Mouse (Mus musculus) heart, embryonic 16.5 days (tissue): ENCODE measurements at regions not wholly inside any gene's neighbourhood (a gene's known extent, or its start where the extent isn't known, plus 50 kb on each side); places are given as distances from the start of the nearest gene placed in this dataset.

ENCODE experiments used
- ATAC-seq: fragments of 200-750 bp; cut with Nextera tagmentation; replicated peaks from 2 replicates; pipeline ENCODE4 v1.8.0; 2017; ENCODE audit warnings: moderate number of reproducible peaks; ENCODE audit not compliant: insufficient read depth, low FRiP score; ENCODE audit errors: extremely low read depth
- H3K27ac ChIP-seq: fragments of 300-500 bp; sonication (generic); 2 replicates; pipeline ENCODE4 v1.5.1; 2014; ENCODE audit warnings: mild to moderate bottlenecking, low read length, control low read depth, moderate library complexity
- H3K27me3 ChIP-seq: fragments of 300-500 bp; sonication (generic); 2 replicates; pipeline ENCODE4 v1.6.1; 2014; ENCODE audit warnings: low read length, mixed read lengths; ENCODE audit not compliant: control insufficient read depth, insufficient read depth
- H3K36me3 ChIP-seq: fragments of 300-500 bp; sonication (generic); 2 replicates; pipeline ENCODE4 v1.6.1; 2014; ENCODE audit not compliant: control insufficient read depth, insufficient read depth
- H3K4me1 ChIP-seq: fragments of 300-500 bp; sonication (generic); 2 replicates; pipeline ENCODE4 v1.6.1; 2014; ENCODE audit warnings: low read length, mixed read lengths; ENCODE audit not compliant: control insufficient read depth, insufficient read depth
- H3K4me2 ChIP-seq: fragments of 300-500 bp; sonication (generic); 2 replicates; pipeline ENCODE4 v1.6.1; 2014; ENCODE audit warnings: low read depth, mild to moderate bottlenecking, control low read depth, low read length
- H3K4me3 ChIP-seq: fragments of 300-500 bp; sonication (generic); 2 replicates; pipeline ENCODE4 v1.5.1; 2014; ENCODE audit warnings: mild to moderate bottlenecking, control low read depth, low read length
- H3K9ac ChIP-seq: fragments of 300-500 bp; sonication (generic); 2 replicates; pipeline ENCODE4 v1.6.1; 2014; ENCODE audit warnings: low read length, control low read depth
- H3K9me3 ChIP-seq: fragments of 300-500 bp; sonication (generic); replicated peaks from 2 replicates; pipeline ENCODE4 v1.6.1; 2016; ENCODE audit warnings: low read length; ENCODE audit not compliant: control insufficient read depth
- WGBS: fragments of 180-500 bp; shearing (Covaris S2); extraction: QIAGEN DNeasy Blood & Tissue Kit; methylation state at CpG from one replicate; pipeline ENCODE4 v1.1.7; 2014; 5-methylcytosine and 5-hydroxymethylcytosine counted together

DNA sequence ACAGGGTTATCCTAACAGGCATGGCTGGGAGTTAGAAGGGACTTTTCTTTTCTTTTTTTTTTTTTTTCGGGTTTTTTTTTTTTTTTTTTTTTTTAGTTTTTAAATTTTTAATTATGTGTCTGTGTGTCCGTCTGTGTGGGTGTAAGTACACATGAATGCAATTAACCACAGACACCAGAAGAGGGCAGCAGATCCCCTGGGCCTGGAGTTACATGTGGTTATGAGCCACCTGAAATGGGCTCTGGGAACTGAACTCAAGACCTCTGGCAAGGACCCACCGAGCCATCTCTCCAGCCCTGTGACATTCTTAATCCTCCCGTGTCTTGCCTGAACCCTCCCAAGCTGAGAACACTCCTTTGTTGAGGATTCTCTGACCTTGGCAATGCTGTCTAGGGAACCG lies 157.0 kb downstream of the Zfp36l2 start:
- H3K27me3 ChIP-seq: no peaks in the 10 kb centered on the region
- H3K9me3 ChIP-seq: no peaks in the 10 kb centered on the region
- WGBS: 85% methylated on average over 5 of the region's 5 CpGs
- peaks cover 14% of the 10 kb centered on the region for H3K4me1 ChIP-seq
- ATAC-seq: no peak
- no peak overlapping the region for H3K9ac ChIP-seq
- H3K4me2 ChIP-seq: no peak overlapping the region
- H3K4me3 ChIP-seq: no peak overlapping the region
- H3K36me3 ChIP-seq: no peaks in the 10 kb centered on the region
- H3K27ac ChIP-seq: no peak overlapping the region

DNA sequence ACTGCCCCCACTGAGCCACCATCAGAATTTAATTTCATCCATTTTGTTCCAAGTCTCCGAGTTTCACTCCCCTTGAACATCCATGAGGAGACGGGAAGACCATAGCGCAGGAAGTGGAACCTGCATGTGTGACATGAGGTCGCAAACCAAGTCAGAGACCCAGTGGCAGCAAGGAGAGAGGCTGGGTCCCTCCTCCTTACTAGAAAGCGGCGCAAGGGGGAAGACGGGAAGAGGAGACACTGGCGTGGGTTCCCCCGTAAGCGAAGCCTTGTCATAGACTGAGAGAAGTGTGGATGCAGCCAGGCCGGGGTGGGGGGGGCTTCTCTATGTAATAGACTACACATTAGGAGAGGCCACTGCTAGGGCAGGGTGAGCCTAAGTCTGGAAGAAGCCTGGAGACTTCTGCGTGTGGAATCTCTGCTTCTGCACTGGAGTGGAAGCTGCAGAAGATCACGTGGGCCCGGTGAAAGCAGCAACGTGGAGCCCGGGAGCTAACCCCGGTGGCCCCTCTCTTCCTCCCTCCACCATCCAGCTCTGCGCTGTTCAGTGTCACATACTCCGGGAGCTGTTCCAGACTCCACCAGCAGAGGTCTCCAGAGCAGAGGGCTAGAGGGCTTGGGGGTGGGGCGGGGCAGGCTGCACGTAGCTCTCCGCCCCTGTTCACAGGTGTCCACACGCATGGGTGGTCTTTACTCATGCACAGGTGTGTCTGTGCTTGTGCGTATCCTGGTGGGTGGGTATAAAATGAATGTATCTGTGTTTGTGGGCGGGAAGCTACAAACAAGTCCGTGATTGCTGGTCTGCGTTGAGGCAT lies 159.4 kb downstream of the Zfp36l2 start:
- peak overlapping the region; percentile 25 for H3K4me2 ChIP-seq
- H3K4me3 ChIP-seq: no peak overlapping the region
- H3K27ac ChIP-seq: no peak overlapping the region
- ATAC-seq: peak; percentile 63; the same call in 1 of the 2 replicates
- peak overlapping the region; percentile 51 for H3K9ac ChIP-seq
- no peaks in the 10 kb centered on the region for H3K27me3 ChIP-seq
- H3K36me3 ChIP-seq: no peaks in the 10 kb centered on the region
- H3K4me1 ChIP-seq: peaks cover 16% of the 10 kb centered on the region
- 24% methylated on average over 27 of the region's 27 CpGs for WGBS
- H3K9me3 ChIP-seq: peaks cover 6% of the 10 kb centered on the region

DNA sequence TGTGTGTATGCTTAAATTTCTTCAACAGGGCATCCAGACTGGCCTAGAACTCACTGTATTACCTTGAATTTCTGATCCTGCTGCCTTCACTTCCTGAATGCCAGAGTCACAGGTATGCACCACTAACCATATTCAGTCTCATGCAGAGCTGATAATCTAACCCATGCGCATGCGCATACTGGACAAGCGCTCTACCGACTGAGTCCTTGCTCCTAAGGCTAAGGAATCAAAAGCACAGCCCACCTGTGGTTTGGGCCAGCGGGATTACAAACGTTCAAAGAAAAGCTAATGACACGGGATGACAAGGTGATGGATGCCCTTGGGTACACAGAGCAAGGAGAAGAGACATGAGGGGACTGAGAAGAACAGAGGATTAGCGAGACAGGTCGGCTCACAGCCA lies 160.5 kb downstream of the Zfp36l2 start:
- no peak overlapping the region for H3K4me2 ChIP-seq
- no peak overlapping the region for H3K27ac ChIP-seq
- H3K27me3 ChIP-seq: no peaks in the 10 kb centered on the region
- H3K9me3 ChIP-seq: peaks cover 6% of the 10 kb centered on the region
- ATAC-seq: no peak
- WGBS: 70% methylated on average over 9 of the region's 9 CpGs
- no peak overlapping the region for H3K9ac ChIP-seq
- H3K4me1 ChIP-seq: peaks cover 16% of the 10 kb centered on the region
- no peak overlapping the region for H3K4me3 ChIP-seq
- no peaks in the 10 kb centered on the region for H3K36me3 ChIP-seq

- peak overlapping the region; percentile 44; the same call in 1 of the 2 replicates for H3K27ac ChIP-seq
- H3K4me2 ChIP-seq: no peak overlapping the region
- peaks cover 6% of the 10 kb centered on the region for H3K9me3 ChIP-seq
- peak; percentile 81 for ATAC-seq
- H3K4me1 ChIP-seq: peaks cover 13% of the 10 kb centered on the region
- H3K4me3 ChIP-seq: no peak overlapping the region
- WGBS: 9% methylated on average over 9 of the region's 9 CpGs
- H3K9ac ChIP-seq: peak overlapping the region; percentile 30; the same call in 1 of the 2 replicates
- H3K36me3 ChIP-seq: no peaks in the 10 kb centered on the region
- no peaks in the 10 kb centered on the region for H3K27me3 ChIP-seq
Measured at GRCm38 (mm10) chr17:84026110-84026509, 161.6 kb downstream of the Zfp36l2 start.

DNA sequence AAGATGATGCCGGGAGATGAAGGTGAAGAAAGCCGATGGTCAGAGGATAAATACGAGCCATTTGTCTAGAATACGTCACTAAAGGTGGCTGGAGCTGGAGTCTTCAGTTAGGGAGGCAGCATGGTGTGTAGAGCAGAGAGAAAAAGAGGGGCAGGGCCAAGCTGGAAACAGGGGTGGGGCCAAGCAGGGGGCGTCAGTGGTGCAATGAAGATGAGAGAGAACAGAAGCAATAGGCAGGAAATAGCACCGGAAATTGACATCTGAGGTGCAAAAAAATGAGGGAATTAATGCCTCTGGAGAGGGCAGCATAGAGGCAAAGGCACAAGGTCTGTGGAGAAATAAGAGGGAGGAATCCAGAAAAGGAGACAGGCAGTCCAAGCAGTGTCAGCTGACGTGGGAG lies 165.4 kb downstream of the Zfp36l2 start:
- no peaks in the 10 kb centered on the region for H3K36me3 ChIP-seq
- no peak overlapping the region for H3K4me3 ChIP-seq
- no peak overlapping the region for H3K9ac ChIP-seq
- no peaks in the 10 kb centered on the region for H3K27me3 ChIP-seq
- no peak for ATAC-seq
- peaks cover 6% of the 10 kb centered on the region for H3K9me3 ChIP-seq
- H3K27ac ChIP-seq: no peak overlapping the region
- 69% methylated on average over 7 of the region's 7 CpGs for WGBS
- peaks cover 10% of the 10 kb centered on the region for H3K4me1 ChIP-seq
- no peak overlapping the region for H3K4me2 ChIP-seq

DNA sequence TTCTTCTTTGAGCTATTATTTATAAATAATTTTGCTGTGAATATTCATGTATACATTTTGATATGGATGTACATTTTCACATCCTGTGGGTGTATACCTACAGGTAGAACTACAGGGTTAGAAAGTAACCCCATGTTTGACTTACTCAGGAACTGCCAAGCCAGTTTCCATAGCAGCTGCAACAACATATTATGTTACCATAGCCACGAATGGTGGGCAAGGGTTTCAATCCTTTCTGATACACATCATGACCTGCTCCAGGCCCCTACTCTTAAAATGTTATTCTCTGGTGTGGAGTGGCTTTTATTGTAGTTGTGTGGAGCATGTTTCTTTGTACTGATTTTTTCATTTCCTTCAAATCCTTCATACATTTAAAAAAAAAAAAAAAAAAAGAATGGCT lies 168.9 kb downstream of the Zfp36l2 start:
- Histone ChIP-seq H3K9me3 (peaks cover 1% of the 10 kb centered on the region; the same call in 1 of the 2 replicates), H3K27me3 (no peaks in the 10 kb centered on the region), H3K36me3 (no peaks in the 10 kb centered on the region), H3K4me1 (0 out of 2 replicates have a peak, but pooled peaks cover 9% of the 10 kb centered on the region), H3K27ac (no peak overlapping the region), H3K9ac (no peak overlapping the region), H3K4me3 (no peak overlapping the region), H3K4me2 (no peak overlapping the region)
- 60% methylated on average over 1 of the region's 1 CpGs for whole genome bisulfite sequencing
- ATAC-seq: no peak

GRCm38 (mm10) chr17:84017891-84018290 lies 169.9 kb downstream of the Zfp36l2 start:
- H3K27ac ChIP-seq: no peak overlapping the region
- WGBS: 83% methylated on average over 4 of the region's 4 CpGs
- ATAC-seq: no peak
- H3K27me3 ChIP-seq: no peaks in the 10 kb centered on the region
- H3K36me3 ChIP-seq: no peaks in the 10 kb centered on the region
- H3K4me3 ChIP-seq: no peak overlapping the region
- no peak overlapping the region for H3K9ac ChIP-seq
- 0 out of 2 replicates have a peak, but pooled peaks cover 9% of the 10 kb centered on the region for H3K4me1 ChIP-seq
- no peak overlapping the region for H3K4me2 ChIP-seq
- H3K9me3 ChIP-seq: no peaks in the 10 kb centered on the region

- H3K4me2 ChIP-seq: no peak overlapping the region
- H3K4me3 ChIP-seq: no peak overlapping the region
- H3K9ac ChIP-seq: no peak overlapping the region
- peak; percentile 51; the same call in 1 of the 2 replicates for ATAC-seq
- no peaks in the 10 kb centered on the region for H3K27me3 ChIP-seq
- H3K27ac ChIP-seq: no peak overlapping the region
- WGBS: 56% methylated on average over 12 of the region's 12 CpGs
- no peaks in the 10 kb centered on the region for H3K36me3 ChIP-seq
- 0 out of 2 replicates have a peak, but pooled peaks cover 9% of the 10 kb centered on the region for H3K4me1 ChIP-seq
- H3K9me3 ChIP-seq: no peaks in the 10 kb centered on the region
Measured at GRCm38 (mm10) chr17:84014287-84015039, 166.7 kb upstream of the Haao start.
